Mouse (Mus musculus) ES-E14 (cell line): ENCODE measurements around the gene Reln. TPM values are rescaled to one million over a fixed set of nuclear protein-coding genes. Genes with fewer than 3 reads are reported as not detected.
A peak's percentile ranks its signal among the peaks of the same experiment; 100 is the strongest.

Experiments used
- DNase-seq: peaks from one replicate; pipeline ENCODE4 v3.0.0-alpha.2; 2013; ENCODE audit warnings: low read depth, low spot score
- H3K27ac ChIP-seq: 2 replicates; pipeline ENCODE4 v1.5.1; 2012; ENCODE audit warnings: low read depth, mild to moderate bottlenecking, low read length, moderate library complexity, mixed read lengths; ENCODE audit not compliant: poor library complexity, insufficient read depth, severe bottlenecking
- H3K36me3 ChIP-seq: 2 replicates; pipeline ENCODE4 v1.6.1; 2012; ENCODE audit warnings: mild to moderate bottlenecking, low read length, moderate library complexity, mixed read lengths; ENCODE audit not compliant: control insufficient read depth, poor library complexity, insufficient read depth, severe bottlenecking
- H3K4me1 ChIP-seq, 2 experiments: fragments of 150-350 bp in 1 of 2; sonication (generic) in 1 of 2; 2 replicates each; pipeline ENCODE4 v1.6.1; 2012; ENCODE audit warnings: low read length in 2 of 2, mild to moderate bottlenecking in 1 of 2, mixed read lengths in 1 of 2; ENCODE audit not compliant: control insufficient read depth in 2 of 2, insufficient read depth in 2 of 2, poor library complexity in 1 of 2
- H3K4me3 ChIP-seq, 2 experiments: fragments of 150-350 bp in 1 of 2; sonication (generic) in 1 of 2; 2 replicates each; pipeline ENCODE4 v1.5.1; 2012; ENCODE audit warnings: low read length in 2 of 2, low read depth in 1 of 2, mild to moderate bottlenecking in 1 of 2, mixed read lengths in 1 of 2; ENCODE audit not compliant: insufficient read depth in 1 of 2, poor library complexity in 1 of 2, severe bottlenecking in 1 of 2
- H3K9ac ChIP-seq: 2 replicates; pipeline ENCODE4 v1.6.1; 2012; ENCODE audit warnings: low read depth, mild to moderate bottlenecking, low read length, mixed read lengths; ENCODE audit not compliant: poor library complexity, insufficient read depth, severe bottlenecking
- H3K9me3 ChIP-seq: fragments of 150-350 bp; sonication (generic); 2 replicates; pipeline ENCODE4 v1.6.1; 2012; ENCODE audit warnings: low read depth, mild to moderate bottlenecking, low read length; ENCODE audit not compliant: control insufficient read depth, insufficient read depth
- CHD2 ChIP-seq: IDR thresholded peaks from 2 replicates; pipeline ENCODE4 v1.6.1; 2014; ENCODE audit warnings: mild to moderate bottlenecking, low read depth, low read length, inconsistent platforms
- HCFC1 ChIP-seq: IDR thresholded peaks from 2 replicates; pipeline ENCODE4 v1.6.1; 2012; ENCODE audit warnings: low read length, inconsistent platforms, borderline replicate concordance; ENCODE audit not compliant: insufficient read depth
- MAFK ChIP-seq: IDR thresholded peaks from 2 replicates; pipeline ENCODE4 v1.6.1; 2014; ENCODE audit warnings: mild to moderate bottlenecking, low read depth, low read length, inconsistent platforms; ENCODE audit not compliant: insufficient read depth
- ZC3H11A ChIP-seq: IDR thresholded peaks from 2 replicates; pipeline ENCODE4 v1.6.1; 2012; ENCODE audit warnings: low read depth, mild to moderate bottlenecking, inconsistent platforms, low read length, borderline replicate concordance
- ZNF384 ChIP-seq: IDR thresholded peaks from 2 replicates; pipeline ENCODE4 v1.6.1; 2012; ENCODE audit warnings: low read depth, low read length, inconsistent platforms
- in situ Hi-C, 2 experiments: fragments of 600-800 bp; cut with MboI; formaldehyde crosslinking; loops; one replicate each; pipeline ENCODE4 v1.15.1; 2025; ENCODE audit warnings: low sequenced_read_pairs in 2 of 2, inconsistent platforms in 1 of 2; ENCODE audit not compliant: unreplicated experiment in 2 of 2
- total RNA-seq: library from RNA; depleted of rRNA; stranded (reverse); fragments of 300-350 nt; gene quantifications from 2 replicates; pipeline ENCODE4 v1.2.3, GENCODE M21; 2012

Gene Reln
- total RNA-seq, 1 experiment, result 2.1 TPM

- H3K36me3 ChIP-seq, result no peaks in the 10 kb centered on the region
- no peak for DNase-seq
- no peak overlapping the region for H3K27ac ChIP-seq
- no peaks in the 10 kb centered on the region for H3K9me3 ChIP-seq
- H3K4me3 ChIP-seq, result no peak overlapping the region
- H3K9ac ChIP-seq, result no peak overlapping the region
- TF ChIP-seq ZC3H11A (no peak), MAFK (no peak), ZNF384 (no peak), CHD2 (no peak), HCFC1 (no peak)
- in situ Hi-C loops, result no loop called here
- no peaks in the 10 kb centered on the region for H3K4me1 ChIP-seq
Measured at GRCm38 (mm10) chr5:22307072-22307471, 37.4 kb downstream of the Reln start.

GRCm38 (mm10) chr5:22303709-22304108 lies 40.8 kb downstream of the Reln start:
- no peak for DNase-seq
- no peaks in the 10 kb centered on the region for H3K4me1 ChIP-seq
- TF ChIP-seq ZC3H11A (no peak), CHD2 (no peak), MAFK (no peak)
- no peak overlapping the region for H3K4me3 ChIP-seq
- in situ Hi-C loops, result no loop called here
- H3K9me3 ChIP-seq, result no peaks in the 10 kb centered on the region
- H3K27ac ChIP-seq, result no peak overlapping the region
- H3K36me3 ChIP-seq, result no peaks in the 10 kb centered on the region
- no peak overlapping the region for H3K9ac ChIP-seq

- no peak overlapping the region for H3K4me3 ChIP-seq
- no peaks in the 10 kb centered on the region for H3K4me1 ChIP-seq
- H3K9ac ChIP-seq, result no peak overlapping the region
- H3K9me3 ChIP-seq, result no peaks in the 10 kb centered on the region
- TF ChIP-seq ZNF384 (no peak), HCFC1 (no peak), CHD2 (no peak), ZC3H11A (no peak), MAFK (no peak)
- in situ Hi-C loops, result no loop called here
- DNase-seq, result no peak
- H3K27ac ChIP-seq, result no peak overlapping the region
- H3K36me3 ChIP-seq, result no peaks in the 10 kb centered on the region
Measured at GRCm38 (mm10) chr5:22302309-22302708, 42.2 kb downstream of the Reln start.

- TF ChIP-seq HCFC1 (no peak), ZNF384 (peak; percentile 91)
- in situ Hi-C loops, result no loop called here
- DNase-seq, result no peak
- Histone ChIP-seq H3K9me3 (no peaks in the 10 kb centered on the region), H3K36me3 (no peaks in the 10 kb centered on the region), H3K4me1 (no peaks in the 10 kb centered on the region; a peak in 1 of 4 replicates), H3K4me3 (no peak overlapping the region), H3K27ac (no peak overlapping the region), H3K9ac (no peak overlapping the region)
Measured at GRCm38 (mm10) chr5:22300788-22301187, 43.7 kb downstream of the Reln start.

- no peak overlapping the region for H3K27ac ChIP-seq
- no peak for DNase-seq
- TF ChIP-seq CHD2, result no peak
- TF ChIP-seq ZC3H11A, result no peak
- no peak for TF ChIP-seq ZNF384
- no peak for TF ChIP-seq HCFC1
- H3K9ac ChIP-seq, result no peak overlapping the region
- in situ Hi-C loops, result no loop called here
- no peaks in the 10 kb centered on the region; a peak in 1 of 4 replicates for H3K4me1 ChIP-seq
- H3K36me3 ChIP-seq, result no peaks in the 10 kb centered on the region
- H3K4me3 ChIP-seq, result no peak overlapping the region
- no peaks in the 10 kb centered on the region for H3K9me3 ChIP-seq
Measured at GRCm38 (mm10) chr5:22300046-22300445, 44.5 kb downstream of the Reln start.
